Mouse (Mus musculus): ENCODE data around the gene Htra1. TPM values are rescaled to one million over a fixed set of nuclear protein-coding genes. Genes with fewer than 3 reads are reported as not detected.

The Htra1 gene
- 6.7 and 7.3 TPM in 2 replicates for polyA plus RNA-seq (2012; rRNA removed)

DNA sequence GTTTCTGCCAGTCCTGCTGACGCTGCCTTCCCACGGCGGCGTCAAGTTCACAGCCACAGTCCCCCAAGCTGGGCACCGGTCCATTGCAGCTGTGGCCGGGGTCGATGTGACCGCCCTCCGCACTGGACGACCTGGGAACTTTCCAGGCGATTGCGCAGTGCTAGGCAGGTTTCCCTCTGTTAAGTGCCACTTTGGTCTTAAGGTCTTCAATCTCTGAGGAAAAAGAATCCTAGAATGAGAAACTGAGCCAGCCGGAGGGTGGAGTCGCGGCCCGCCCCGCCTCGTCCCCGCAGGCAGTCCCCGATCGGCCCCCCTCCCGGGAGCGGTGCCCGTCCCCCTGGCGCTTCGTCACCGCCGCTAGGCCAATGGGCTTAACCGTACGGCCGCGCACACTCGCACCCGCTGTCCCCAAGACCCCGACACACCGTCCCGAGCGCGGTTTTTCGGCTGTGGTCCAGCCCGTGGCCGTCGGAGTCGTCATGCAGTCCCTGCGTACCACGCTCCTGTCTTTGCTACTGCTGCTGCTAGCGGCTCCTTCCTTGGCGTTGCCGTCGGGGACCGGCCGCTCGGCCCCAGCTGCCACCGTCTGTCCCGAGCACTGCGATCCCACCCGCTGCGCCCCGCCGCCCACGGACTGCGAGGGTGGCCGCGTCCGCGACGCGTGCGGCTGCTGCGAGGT lies at the start of gene Htra1:
TSS of gene Htra1 (plus strand) at position 319 of the 679 bp plus-strand sequence.
- Histone ChIP-seq H3K36me3 (ENCODE audit: control insufficient read depth, insufficient read depth, low read length) (no peaks in the 10 kb centered on the region), H3K27me3 (ENCODE audit: control insufficient read depth, insufficient read depth, low read length) (no peaks in the 10 kb centered on the region), H3K4me1 (ENCODE audit: control insufficient read depth, insufficient read depth, low read length) (peaks cover 7% of the 10 kb centered on the region), H3K4me3 (ENCODE audit: control insufficient read depth, low read depth, low read length) (peak within 1 kb of the TSS; percentile 76), H3K27ac (ENCODE audit: control insufficient read depth, insufficient read depth, low read depth, low read length) (no peak within 1 kb of the TSS; the same call in 1 of the 2 replicates)
- TF ChIP-seq CTCF (IDR thresholded peaks at IDR 0.05; ENCODE audit: control insufficient read depth, insufficient read depth, insufficient replicate concordance, low read depth, low read length), result no peak
- TF ChIP-seq POLR2A (IDR thresholded peaks at IDR 0.05; ENCODE audit: control insufficient read depth, low read depth, low read length), result no peak

DNA sequence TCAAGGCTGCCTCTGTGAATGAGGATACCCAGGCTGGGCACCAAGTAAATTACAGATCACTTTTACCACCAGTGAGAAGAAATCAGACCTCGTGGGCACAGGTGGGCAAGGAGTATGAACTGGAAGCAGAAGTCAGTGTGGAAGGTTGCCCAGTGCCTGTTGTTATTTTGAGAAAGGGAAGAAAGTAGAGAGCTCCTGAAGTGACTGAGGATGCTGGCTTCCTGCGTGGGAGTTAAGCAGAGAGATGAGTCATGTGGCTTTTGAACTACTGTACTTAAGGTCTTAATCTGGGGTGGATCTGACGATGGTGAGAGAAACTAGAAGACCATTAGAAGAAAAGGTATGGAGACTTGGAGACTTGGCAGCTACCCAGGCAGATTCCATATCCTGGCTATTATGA lies 49.7 kb upstream of the Htra1 start:
- Histone ChIP-seq H3K4me1 (ENCODE audit: control insufficient read depth, insufficient read depth, low read length) (peaks cover 5% of the 10 kb centered on the region; the same call in 1 of the 2 replicates), H3K27ac (ENCODE audit: control insufficient read depth, insufficient read depth, low read depth, low read length) (no peak overlapping the region), H3K36me3 (ENCODE audit: control insufficient read depth, insufficient read depth, low read length) (no peaks in the 10 kb centered on the region), H3K4me3 (ENCODE audit: control insufficient read depth, low read depth, low read length) (no peak overlapping the region), H3K27me3 (ENCODE audit: control insufficient read depth, insufficient read depth, low read length) (no peaks in the 10 kb centered on the region)
- TF ChIP-seq POLR2A (IDR thresholded peaks at IDR 0.05; ENCODE audit: control insufficient read depth, low read depth, low read length) (no peak), CTCF (IDR thresholded peaks at IDR 0.05; ENCODE audit: control insufficient read depth, insufficient read depth, insufficient replicate concordance, low read depth, low read length) (no peak)

DNA sequence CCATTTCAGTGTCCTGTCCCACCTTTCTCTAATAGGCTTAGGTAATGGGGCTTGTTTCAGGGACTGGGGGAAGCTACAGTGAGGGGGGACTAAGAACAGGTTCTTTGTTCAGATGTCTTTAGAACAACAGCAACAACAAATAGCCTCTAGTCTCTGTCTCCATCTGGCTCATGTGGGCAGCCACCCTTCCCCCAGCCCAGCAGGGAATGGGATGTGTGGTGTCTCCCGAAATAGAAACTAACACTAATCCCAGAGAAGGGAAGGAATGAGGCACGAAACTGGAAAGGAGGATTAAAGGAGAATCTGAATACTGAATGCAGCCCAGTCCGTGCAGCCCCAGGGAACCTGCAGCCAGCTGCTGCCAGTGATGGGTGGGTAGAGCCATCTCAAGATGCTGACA lies 48.0 kb upstream of the Htra1 start:
- TF ChIP-seq CTCF (IDR thresholded peaks at IDR 0.05; ENCODE audit: control insufficient read depth, insufficient read depth, insufficient replicate concordance, low read depth, low read length), result no peak
- TF ChIP-seq POLR2A (IDR thresholded peaks at IDR 0.05; ENCODE audit: control insufficient read depth, low read depth, low read length), result no peak
- H3K36me3 ChIP-seq (ENCODE audit: control insufficient read depth, insufficient read depth, low read length), result no peaks in the 10 kb centered on the region
- H3K27ac ChIP-seq (ENCODE audit: control insufficient read depth, insufficient read depth, low read depth, low read length), result peak overlapping the region; percentile 49; the same call in 1 of the 2 replicates
- no peaks in the 10 kb centered on the region for H3K27me3 ChIP-seq (ENCODE audit: control insufficient read depth, insufficient read depth, low read length)
- H3K4me1 ChIP-seq (ENCODE audit: control insufficient read depth, insufficient read depth, low read length), result peaks cover 5% of the 10 kb centered on the region; the same call in 1 of the 2 replicates
- H3K4me3 ChIP-seq (ENCODE audit: control insufficient read depth, low read depth, low read length), result no peak overlapping the region

DNA sequence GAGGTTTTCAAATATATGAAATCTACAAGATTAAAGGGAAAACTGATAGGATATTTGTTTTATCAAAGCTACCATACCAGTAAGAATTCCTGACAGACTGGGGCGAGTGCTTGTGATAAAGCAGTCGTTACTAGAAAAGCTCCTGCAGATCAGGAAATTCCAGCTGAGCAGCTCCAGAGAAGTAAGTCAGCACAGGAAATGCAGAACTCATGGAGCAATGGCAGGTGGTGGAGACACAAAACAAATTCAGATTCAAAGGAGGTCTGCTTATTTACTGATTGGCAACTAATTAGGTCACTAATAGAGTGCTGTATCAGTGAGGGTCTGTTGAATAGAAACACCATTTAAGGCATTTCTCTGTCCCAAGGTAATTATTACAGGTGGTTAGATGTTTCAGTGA lies 45.0 kb upstream of the Htra1 start:
- no peaks in the 10 kb centered on the region for H3K27me3 ChIP-seq (ENCODE audit: control insufficient read depth, insufficient read depth, low read length)
- no peak overlapping the region for H3K27ac ChIP-seq (ENCODE audit: control insufficient read depth, insufficient read depth, low read depth, low read length)
- TF ChIP-seq POLR2A (IDR thresholded peaks at IDR 0.05; ENCODE audit: control insufficient read depth, low read depth, low read length), result no peak
- TF ChIP-seq CTCF (IDR thresholded peaks at IDR 0.05; ENCODE audit: control insufficient read depth, insufficient read depth, insufficient replicate concordance, low read depth, low read length), result no peak

DNA sequence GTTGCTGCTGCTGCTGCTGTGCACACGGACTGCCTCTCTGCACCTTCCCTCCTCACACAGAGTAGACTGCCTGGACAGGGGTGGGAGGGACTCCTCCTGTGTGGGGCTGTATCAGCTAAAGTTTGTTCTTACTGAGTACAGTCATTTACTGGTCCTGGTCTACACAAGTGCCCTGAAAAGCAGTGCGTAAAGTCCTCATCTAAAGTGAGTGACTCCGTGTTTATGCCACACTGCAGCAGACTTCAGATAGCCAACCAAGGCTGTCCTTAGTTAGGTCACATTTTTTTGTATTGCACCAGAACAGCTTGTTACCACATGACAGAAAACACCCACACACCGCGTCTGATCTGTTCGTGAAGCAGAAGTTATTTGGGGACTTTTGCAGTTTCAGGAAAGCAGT lies 42.9 kb upstream of the Htra1 start:
- H3K27ac ChIP-seq (ENCODE audit: control insufficient read depth, insufficient read depth, low read depth, low read length), result peak overlapping the region; percentile 86
- no peaks in the 10 kb centered on the region for H3K27me3 ChIP-seq (ENCODE audit: control insufficient read depth, insufficient read depth, low read length)
- H3K4me3 ChIP-seq (ENCODE audit: control insufficient read depth, low read depth, low read length), result no peak overlapping the region
- H3K4me1 ChIP-seq (ENCODE audit: control insufficient read depth, insufficient read depth, low read length), result 0 out of 2 replicates have a peak, but pooled peaks cover 2% of the 10 kb centered on the region
- TF ChIP-seq POLR2A (IDR thresholded peaks at IDR 0.05; ENCODE audit: control insufficient read depth, low read depth, low read length), result peak; percentile 31; the same call in 1 of the 2 replicates
- TF ChIP-seq CTCF (IDR thresholded peaks at IDR 0.05; ENCODE audit: control insufficient read depth, insufficient read depth, insufficient replicate concordance, low read depth, low read length), result no peak
- no peaks in the 10 kb centered on the region for H3K36me3 ChIP-seq (ENCODE audit: control insufficient read depth, insufficient read depth, low read length)

More for the DNA sequence above, 45.0 kb upstream of the Htra1 start:
- Histone ChIP-seq H3K4me1 (ENCODE audit: control insufficient read depth, insufficient read depth, low read length) (peaks cover 5% of the 10 kb centered on the region; the same call in 1 of the 2 replicates), H3K4me3 (ENCODE audit: control insufficient read depth, low read depth, low read length) (no peak overlapping the region), H3K36me3 (ENCODE audit: control insufficient read depth, insufficient read depth, low read length) (no peaks in the 10 kb centered on the region)

DNA sequence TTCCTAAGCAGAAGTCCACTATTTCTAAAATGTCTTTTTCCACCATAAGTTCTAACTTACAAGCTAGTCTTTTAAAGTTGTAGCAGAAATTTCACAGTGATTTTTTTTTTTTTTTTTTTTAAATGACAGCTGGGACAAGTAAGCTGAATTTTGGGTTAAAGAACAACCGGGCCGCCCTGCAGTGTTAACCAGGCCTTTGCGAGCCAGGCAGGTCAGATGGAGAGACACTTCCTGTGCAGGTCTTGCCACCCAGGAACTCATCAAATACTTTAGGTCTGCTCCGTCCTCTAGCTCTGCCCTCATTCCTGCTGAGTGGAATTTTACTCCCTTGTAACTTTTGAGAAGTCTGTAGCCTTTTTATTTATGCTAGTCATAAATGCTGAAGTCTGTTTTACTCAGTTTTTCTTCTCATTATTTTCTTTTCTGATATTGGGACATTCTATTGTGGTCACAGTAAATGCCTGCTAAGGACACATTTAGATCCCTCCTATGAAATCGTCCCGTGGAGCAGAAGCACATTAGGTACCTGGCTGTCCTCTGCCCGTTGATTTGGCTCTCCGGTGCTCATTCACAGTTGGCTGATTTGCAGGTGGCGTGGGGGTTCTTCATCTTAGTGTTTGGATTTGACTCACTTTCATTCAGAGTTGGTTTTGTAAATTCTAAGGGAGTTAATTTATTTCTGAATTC lies 40.8 kb upstream of the Htra1 start:
- no peak overlapping the region for H3K27ac ChIP-seq (ENCODE audit: control insufficient read depth, insufficient read depth, low read depth, low read length)
- H3K36me3 ChIP-seq (ENCODE audit: control insufficient read depth, insufficient read depth, low read length), result no peaks in the 10 kb centered on the region
- TF ChIP-seq POLR2A (IDR thresholded peaks at IDR 0.05; ENCODE audit: control insufficient read depth, low read depth, low read length), result no peak
- no peak for TF ChIP-seq CTCF (IDR thresholded peaks at IDR 0.05; ENCODE audit: control insufficient read depth, insufficient read depth, insufficient replicate concordance, low read depth, low read length)
- H3K4me1 ChIP-seq (ENCODE audit: control insufficient read depth, insufficient read depth, low read length), result no peaks in the 10 kb centered on the region
- H3K4me3 ChIP-seq (ENCODE audit: control insufficient read depth, low read depth, low read length), result no peak overlapping the region
- H3K27me3 ChIP-seq (ENCODE audit: control insufficient read depth, insufficient read depth, low read length), result no peaks in the 10 kb centered on the region

DNA sequence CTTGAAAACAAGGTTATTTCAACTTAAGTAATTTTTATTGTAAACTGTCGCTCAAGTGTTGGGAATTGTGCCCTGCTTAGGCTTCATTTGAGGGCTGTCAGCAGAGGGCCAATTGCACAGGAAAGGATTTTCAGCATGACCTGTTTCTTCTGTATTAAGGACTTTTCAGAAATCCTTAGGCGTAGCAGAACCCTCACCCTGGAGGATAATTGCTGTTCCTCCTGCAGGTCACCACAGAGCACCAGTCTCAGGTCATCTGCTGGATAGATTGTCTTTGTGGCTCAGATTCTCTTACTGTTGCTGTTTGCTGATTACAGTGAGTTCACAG lies 40.3 kb upstream of the Htra1 start:
- Histone ChIP-seq H3K27ac (ENCODE audit: control insufficient read depth, insufficient read depth, low read depth, low read length) (no peak overlapping the region), H3K36me3 (ENCODE audit: control insufficient read depth, insufficient read depth, low read length) (no peaks in the 10 kb centered on the region), H3K27me3 (ENCODE audit: control insufficient read depth, insufficient read depth, low read length) (no peaks in the 10 kb centered on the region), H3K4me3 (ENCODE audit: control insufficient read depth, low read depth, low read length) (no peak overlapping the region), H3K4me1 (ENCODE audit: control insufficient read depth, insufficient read depth, low read length) (no peaks in the 10 kb centered on the region)
- TF ChIP-seq POLR2A (IDR thresholded peaks at IDR 0.05; ENCODE audit: control insufficient read depth, low read depth, low read length), result no peak
- TF ChIP-seq CTCF (IDR thresholded peaks at IDR 0.05; ENCODE audit: control insufficient read depth, insufficient read depth, insufficient replicate concordance, low read depth, low read length), result no peak
